Mouse (Mus musculus) subcutaneous adipose tissue, adult 2 months (tissue): ENCODE data around the gene Evi2a. TPM values are rescaled to one million over a fixed set of nuclear protein-coding genes. Genes with fewer than 3 reads are reported as not detected.

Experiments used
- polyA plus RNA-seq: library from polyadenylated mRNA; depleted of rRNA; stranded (reverse); fragments of >200 nt; gene quantifications from 2 replicates; pipeline ENCODE4 v1.2.3, GENCODE M21; 2012; ENCODE audit warnings: low replicate concordance; rRNA removed

Evi2a gene
- polyA plus RNA-seq, result 13.3 and 16.4 TPM in 2 replicates

DNA sequence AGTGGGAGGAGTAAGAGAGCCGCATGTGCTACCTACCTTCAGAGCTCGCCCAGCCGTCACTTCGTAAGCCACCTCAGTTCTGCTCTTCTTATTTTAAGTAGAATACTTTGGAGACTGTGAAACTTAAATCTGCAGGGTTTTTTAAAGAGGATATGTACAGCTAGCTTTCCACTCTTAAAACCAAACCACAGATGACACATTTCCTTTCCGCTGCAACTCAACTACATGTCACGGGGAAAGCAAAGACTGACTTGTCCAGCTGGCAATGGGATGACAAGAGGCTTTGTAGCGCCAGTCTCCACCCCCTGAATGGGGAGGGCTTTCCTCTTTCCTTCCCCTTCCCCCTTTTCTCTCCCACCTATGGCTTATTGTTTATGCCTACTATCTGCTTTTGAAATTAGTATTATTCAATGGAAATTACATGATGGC, at the start of gene Evi2a, which contains the start of gene Evi2:
Gene Evi2a (minus strand): TSS at position 277 of the 429 bp plus-strand sequence.
Gene Evi2 (minus strand): TSS at position 257 of the 429 bp plus-strand sequence.

GRCm38 (mm10) chr11:79523560-79524309, 6.7 kb downstream of the Evi2a start, which contains the start of gene Evi2b:
Gene Evi2b, minus strand, starts transcription at chr11:79523762.

DNA sequence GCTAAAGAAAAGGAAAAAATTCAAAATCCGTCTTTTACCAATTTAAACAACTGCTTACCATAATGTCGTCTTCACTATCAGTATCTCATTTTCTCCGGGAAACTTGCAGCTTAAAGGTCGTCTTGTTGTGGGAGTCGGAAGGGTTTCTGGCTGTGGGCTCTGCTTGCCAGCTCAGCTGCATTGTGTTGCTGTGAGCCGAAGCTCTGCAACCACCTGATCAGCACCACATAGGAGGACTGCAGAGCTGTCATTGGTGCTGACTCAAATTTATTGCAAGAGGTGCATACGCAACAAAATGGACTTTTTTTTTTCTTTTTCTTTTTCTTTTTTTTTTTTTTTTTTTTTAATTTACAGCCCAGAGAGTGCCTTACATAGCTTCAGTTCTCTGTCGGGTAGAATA, 26.6 kb downstream of the Evi2a start, which contains the start of gene Omg:
Gene Omg (minus strand): TSS at position 240 of the 400 bp plus-strand sequence.

Other genes starting within 250 kb of the Evi2a start
- not detected in 2 replicates for gene Gm9964, start 233.7 kb downstream of the Evi2a start, polyA plus RNA-seq
- gene Nf1, start 190.9 kb downstream of the Evi2a start, polyA plus RNA-seq, result 16.1 and 19.5 TPM in 2 replicates
- not detected in 2 replicates for gene Omg, start 26.5 kb downstream of the Evi2a start, polyA plus RNA-seq
- 9.2 and 19.2 TPM in 2 replicates for gene Evi2b, start 6.8 kb downstream of the Evi2a start, polyA plus RNA-seq
- gene Evi2, start within 50 bp of the Evi2a start, polyA plus RNA-seq, result 0.44 and 0.90 TPM in 2 replicates
- gene Rab11fip4, start 60.6 kb upstream of the Evi2a start, polyA plus RNA-seq, result 1.8 and 5.2 TPM in 2 replicates